Mouse (Mus musculus): ENCODE measurements around the gene Igfbp6. TPM values are rescaled to one million over a fixed set of nuclear protein-coding genes. Genes with fewer than 3 reads are reported as not detected.

Gene Igfbp6
- polyA plus RNA-seq (2015; fragmentation: Nextera tagmentation; extraction: Ambion mirVana): 25.8 and 34.5 TPM in 2 replicates

DNA sequence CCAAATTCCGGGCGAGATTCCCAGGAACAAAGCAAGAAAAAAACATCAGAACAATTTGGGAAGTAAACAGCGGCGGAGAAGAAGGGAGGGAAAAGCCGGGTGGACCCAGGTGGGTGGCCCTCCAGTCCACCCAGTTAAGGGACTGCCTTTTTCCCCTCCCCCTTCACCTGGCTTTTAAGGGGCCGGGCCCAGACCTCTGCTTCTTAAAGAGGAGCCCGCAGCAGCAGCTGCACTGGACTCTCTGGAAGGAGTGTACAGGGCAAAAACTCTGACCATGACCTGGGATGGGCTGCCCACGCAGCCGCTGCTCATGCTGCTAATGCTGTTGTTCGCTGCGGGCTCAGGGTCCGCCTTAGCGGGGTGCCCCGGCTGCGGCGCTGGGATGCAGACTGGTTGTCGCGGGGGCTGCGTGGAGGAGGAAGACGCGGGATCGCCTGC lies at the start of gene Igfbp6:
TSS of gene Igfbp6 (plus strand) at position 89 of the 438 bp plus-strand sequence.
- peak within 1 kb of the TSS; percentile 39 for H3K4me3 ChIP-seq (ENCODE audit: low read length)
- peak; percentile 24; the same call in 1 of the 2 replicates for ATAC-seq (ENCODE audit: low read depth)
- no peaks in the 10 kb centered on the region for H3K9me3 ChIP-seq (ENCODE audit: control insufficient read depth, low read length)
- peak within 1 kb of the TSS; percentile 55; the same call in 1 of the 2 replicates for H3K27ac ChIP-seq (ENCODE audit: low read length)
- peak within 1 kb of the TSS; percentile 61 for H3K9ac ChIP-seq (ENCODE audit: low read length)
- H3K27me3 ChIP-seq (ENCODE audit: control insufficient read depth, insufficient read depth, low read depth, low read length): peaks cover 14% of the 10 kb centered on the region
- WGBS: 9% methylated on average over 22 of the region's 22 CpGs
- H3K36me3 ChIP-seq (ENCODE audit: control insufficient read depth, insufficient read depth, low read length): no peaks in the 10 kb centered on the region
- H3K4me2 ChIP-seq (ENCODE audit: low read depth, low read length): peak within 1 kb of the TSS; percentile 55
- H3K4me1 ChIP-seq (replicated peaks; ENCODE audit: control insufficient read depth, insufficient read depth, low read length): peaks cover 28% of the 10 kb centered on the region

DNA sequence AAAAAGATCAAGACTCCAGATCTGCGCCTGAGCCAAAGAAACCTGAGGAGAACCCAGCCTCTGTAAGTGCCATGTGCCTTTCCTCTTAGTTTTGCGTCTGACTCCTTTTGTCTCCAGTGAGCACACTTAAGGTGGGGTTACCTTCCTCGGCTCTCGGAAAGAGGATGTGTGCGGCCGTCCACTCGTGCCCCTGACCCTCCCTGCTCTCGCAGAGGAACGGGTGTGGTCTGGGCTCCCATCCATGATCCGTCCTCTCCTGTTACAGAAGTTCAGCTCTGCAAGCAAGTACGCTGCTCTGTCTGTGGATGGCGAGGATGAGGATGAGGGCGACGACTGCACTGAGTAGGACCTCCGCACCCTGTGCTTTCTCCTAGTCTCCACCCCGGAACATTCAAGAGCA lies 49.2 kb upstream of the Igfbp6 start:
- no peaks in the 10 kb centered on the region for H3K9me3 ChIP-seq (ENCODE audit: control insufficient read depth, low read length)
- WGBS: 77% methylated on average over 16 of the region's 16 CpGs
- H3K27me3 ChIP-seq (ENCODE audit: control insufficient read depth, insufficient read depth, low read depth, low read length): no peaks in the 10 kb centered on the region
- no peak overlapping the region for H3K9ac ChIP-seq (ENCODE audit: low read length)
- H3K4me1 ChIP-seq (replicated peaks; ENCODE audit: control insufficient read depth, insufficient read depth, low read length): peaks cover 24% of the 10 kb centered on the region
- H3K4me3 ChIP-seq (ENCODE audit: low read length): no peak overlapping the region
- no peak overlapping the region for H3K27ac ChIP-seq (ENCODE audit: low read length)
- no peak for ATAC-seq (ENCODE audit: low read depth)
- H3K36me3 ChIP-seq (ENCODE audit: control insufficient read depth, insufficient read depth, low read length): peaks cover 57% of the 10 kb centered on the region
- H3K4me2 ChIP-seq (ENCODE audit: low read depth, low read length): no peak overlapping the region

DNA sequence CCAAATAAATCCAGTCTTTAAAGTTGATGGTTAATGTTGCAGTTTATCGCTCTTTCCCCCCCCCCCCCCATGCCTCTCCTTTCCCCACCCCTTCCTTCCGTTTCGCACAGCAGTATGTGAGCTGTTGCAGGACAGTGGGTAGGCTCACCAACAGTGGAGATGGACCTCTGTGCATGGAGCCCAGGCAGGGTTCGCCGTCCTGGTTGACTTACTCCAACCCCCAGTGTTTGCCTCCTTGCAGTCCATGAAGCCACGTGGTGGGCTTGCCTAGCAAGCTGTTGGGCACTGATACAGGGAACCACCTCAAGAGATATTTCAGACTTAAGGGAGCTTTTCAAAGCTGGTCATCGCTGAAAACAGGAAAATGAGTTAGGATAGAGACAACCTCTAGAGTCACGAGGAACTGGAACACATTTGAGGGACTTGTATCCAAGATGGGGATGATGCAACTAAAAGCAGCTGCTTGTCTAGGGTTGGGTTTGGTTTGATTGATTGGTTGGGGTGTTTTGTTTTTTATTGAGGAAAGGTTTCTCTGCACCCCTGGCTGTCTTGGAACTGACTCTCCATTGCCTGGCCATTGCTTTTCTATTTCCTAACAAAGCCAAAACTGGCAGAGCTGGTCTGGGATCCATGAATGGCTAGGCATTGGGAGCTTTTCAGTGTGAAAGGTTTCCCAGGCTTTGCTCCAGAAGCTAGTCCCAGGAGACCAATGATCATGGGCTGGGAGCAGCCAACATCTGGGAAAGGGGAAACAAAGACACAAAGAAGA lies 46.8 kb upstream of the Igfbp6 start:
- WGBS: 62% methylated on average over 8 of the region's 8 CpGs
- H3K27me3 ChIP-seq (ENCODE audit: control insufficient read depth, insufficient read depth, low read depth, low read length): no peaks in the 10 kb centered on the region
- H3K27ac ChIP-seq (ENCODE audit: low read length): 0 out of 2 replicates have a peak overlapping the region, but pooled peaks have one; percentile 37
- no peaks in the 10 kb centered on the region for H3K9me3 ChIP-seq (ENCODE audit: control insufficient read depth, low read length)
- H3K4me1 ChIP-seq (replicated peaks; ENCODE audit: control insufficient read depth, insufficient read depth, low read length): peaks cover 42% of the 10 kb centered on the region
- H3K9ac ChIP-seq (ENCODE audit: low read length): no peak overlapping the region
- no peak overlapping the region for H3K4me3 ChIP-seq (ENCODE audit: low read length)
- H3K4me2 ChIP-seq (ENCODE audit: low read depth, low read length): no peak overlapping the region
- H3K36me3 ChIP-seq (ENCODE audit: control insufficient read depth, insufficient read depth, low read length): peaks cover 35% of the 10 kb centered on the region
- no peak for ATAC-seq (ENCODE audit: low read depth)

DNA sequence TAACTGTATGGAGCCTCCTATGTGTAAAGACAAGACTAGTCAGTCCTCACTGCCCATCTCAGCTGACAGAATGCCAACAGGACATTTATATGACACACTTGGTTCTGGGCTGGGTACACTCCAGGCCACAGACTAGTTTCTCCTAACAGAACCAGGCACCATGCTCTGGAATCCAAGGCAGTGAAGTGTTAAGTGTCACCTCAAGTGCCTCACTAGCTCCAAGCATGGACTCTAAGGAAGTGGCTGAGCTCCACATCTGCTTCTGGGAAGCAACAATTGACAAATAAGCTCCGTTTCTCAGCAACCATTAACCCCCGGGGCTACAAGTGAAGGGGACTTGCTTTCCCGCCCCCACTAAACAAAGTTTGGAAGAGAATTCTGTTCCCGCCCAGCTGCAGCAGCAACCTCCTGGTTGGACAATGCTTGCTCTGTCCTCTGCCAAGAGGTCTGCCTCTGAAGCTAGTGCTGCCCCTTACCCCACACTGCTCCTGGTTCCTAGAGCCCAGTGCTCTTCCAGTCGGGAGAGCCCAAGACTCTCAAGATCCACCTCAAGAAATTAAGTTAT lies 46.1 kb upstream of the Igfbp6 start:
- Histone ChIP-seq H3K9ac (ENCODE audit: low read length) (no peak overlapping the region), H3K4me2 (ENCODE audit: low read depth, low read length) (no peak overlapping the region), H3K27me3 (ENCODE audit: control insufficient read depth, insufficient read depth, low read depth, low read length) (no peaks in the 10 kb centered on the region), H3K36me3 (ENCODE audit: control insufficient read depth, insufficient read depth, low read length) (peaks cover 28% of the 10 kb centered on the region), H3K27ac (ENCODE audit: low read length) (no peak overlapping the region), H3K4me1 (replicated peaks; ENCODE audit: control insufficient read depth, insufficient read depth, low read length) (peaks cover 49% of the 10 kb centered on the region), H3K9me3 (ENCODE audit: control insufficient read depth, low read length) (no peaks in the 10 kb centered on the region), H3K4me3 (ENCODE audit: low read length) (no peak overlapping the region)
- 24% methylated on average over 5 of the region's 5 CpGs for WGBS
- ATAC-seq (ENCODE audit: low read depth): no peak

DNA sequence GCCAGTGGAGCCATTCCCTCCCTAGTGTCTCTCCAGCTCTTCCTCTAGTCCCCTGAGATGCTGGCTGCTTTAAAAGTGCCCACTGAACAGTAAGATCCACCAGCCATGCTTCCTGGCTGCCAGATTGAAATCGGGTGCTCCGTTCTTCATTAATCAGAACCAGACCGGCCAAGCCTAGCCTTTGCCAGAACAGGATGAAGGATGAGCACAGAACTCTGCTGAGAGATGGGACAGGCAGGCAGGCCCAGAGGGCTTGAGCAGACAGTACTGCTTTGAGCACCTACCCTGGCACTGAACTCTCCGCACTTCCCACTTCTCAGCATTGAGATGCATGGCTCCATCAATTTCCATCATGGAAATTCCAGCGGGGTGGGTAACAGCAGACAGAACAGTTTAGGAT lies 44.9 kb upstream of the Igfbp6 start:
- no peak for ATAC-seq (ENCODE audit: low read depth)
- H3K9ac ChIP-seq (ENCODE audit: low read length): peak overlapping the region; percentile 94; the same call in 1 of the 2 replicates
- no peaks in the 10 kb centered on the region for H3K27me3 ChIP-seq (ENCODE audit: control insufficient read depth, insufficient read depth, low read depth, low read length)
- H3K27ac ChIP-seq (ENCODE audit: low read length): peak overlapping the region; percentile 100
- H3K9me3 ChIP-seq (ENCODE audit: control insufficient read depth, low read length): no peaks in the 10 kb centered on the region
- peak overlapping the region; percentile 90 for H3K4me2 ChIP-seq (ENCODE audit: low read depth, low read length)
- WGBS: 35% methylated on average over 5 of the region's 5 CpGs
- H3K36me3 ChIP-seq (ENCODE audit: control insufficient read depth, insufficient read depth, low read length): peaks cover 17% of the 10 kb centered on the region
- H3K4me3 ChIP-seq (ENCODE audit: low read length): peak overlapping the region; percentile 66
- peaks cover 60% of the 10 kb centered on the region for H3K4me1 ChIP-seq (replicated peaks; ENCODE audit: control insufficient read depth, insufficient read depth, low read length)

DNA sequence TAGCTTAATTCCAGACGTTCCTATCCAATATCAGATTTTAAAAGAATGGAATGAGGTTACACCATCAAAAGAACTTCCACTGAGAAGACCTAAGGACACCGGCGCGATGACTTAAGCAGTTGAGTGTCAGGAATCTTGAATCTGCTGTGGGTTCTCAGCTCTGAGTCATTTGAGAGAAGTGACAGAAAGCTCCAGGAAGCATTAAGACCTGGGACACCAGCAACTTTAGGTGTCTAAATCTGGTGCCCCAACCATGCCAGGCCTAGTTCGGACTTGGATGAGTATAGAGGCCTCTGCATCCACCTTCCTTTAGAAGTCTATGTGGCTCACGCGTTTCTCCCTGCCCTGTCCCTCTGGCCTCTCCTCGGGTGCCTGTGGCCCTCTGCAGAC lies 44.4 kb upstream of the Igfbp6 start:
- peaks cover 65% of the 10 kb centered on the region for H3K4me1 ChIP-seq (replicated peaks; ENCODE audit: control insufficient read depth, insufficient read depth, low read length)
- H3K9ac ChIP-seq (ENCODE audit: low read length): peak overlapping the region; percentile 94
- H3K27ac ChIP-seq (ENCODE audit: low read length): peak overlapping the region; percentile 100
- no peaks in the 10 kb centered on the region for H3K9me3 ChIP-seq (ENCODE audit: control insufficient read depth, low read length)
- peaks cover 14% of the 10 kb centered on the region for H3K36me3 ChIP-seq (ENCODE audit: control insufficient read depth, insufficient read depth, low read length)
- no peak for ATAC-seq (ENCODE audit: low read depth)
- H3K27me3 ChIP-seq (ENCODE audit: control insufficient read depth, insufficient read depth, low read depth, low read length): no peaks in the 10 kb centered on the region
- peak overlapping the region; percentile 90 for H3K4me2 ChIP-seq (ENCODE audit: low read depth, low read length)
- H3K4me3 ChIP-seq (ENCODE audit: low read length): peak overlapping the region; percentile 66
- 14% methylated on average over 8 of the region's 8 CpGs for WGBS

DNA sequence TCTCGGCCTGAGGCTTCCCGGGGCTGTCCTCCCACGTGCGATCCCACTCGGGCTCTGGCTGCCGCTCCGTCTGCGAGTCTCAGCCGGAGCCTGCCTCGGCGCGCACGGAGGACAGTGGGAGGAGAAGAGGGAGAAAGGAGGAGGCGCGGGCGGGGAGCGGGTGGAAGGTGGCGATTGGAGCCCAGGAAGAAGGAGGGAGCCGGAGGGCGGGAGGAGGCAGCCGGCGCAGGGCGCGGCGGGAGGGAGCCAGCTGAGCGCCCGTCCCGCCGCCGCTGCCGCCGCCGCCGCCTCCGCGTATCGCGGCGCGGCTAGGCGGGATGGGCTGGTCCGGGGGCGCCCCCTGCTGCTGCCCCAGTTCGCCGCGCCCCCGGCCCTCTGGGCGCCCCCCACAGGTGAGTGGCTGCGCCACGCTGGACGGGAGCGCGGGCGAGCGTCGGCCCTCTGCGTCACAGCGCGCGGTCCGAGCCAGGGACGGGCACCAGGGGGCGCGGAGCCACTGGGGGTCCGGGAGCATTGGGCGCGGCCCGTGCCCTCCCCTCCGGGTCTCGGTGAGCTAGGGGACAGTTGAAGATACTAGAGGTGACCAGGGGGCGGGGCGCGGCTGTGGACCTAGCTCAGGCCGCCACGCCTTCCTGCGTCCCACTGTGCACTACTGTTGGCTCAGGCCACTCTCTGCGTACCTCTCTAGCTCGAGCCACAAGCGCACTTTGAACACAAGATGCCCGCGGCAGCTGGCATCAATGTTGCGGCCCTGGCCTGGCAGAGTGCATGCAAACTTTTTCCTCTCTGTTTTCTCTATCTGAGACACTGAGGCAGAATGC lies 43.8 kb upstream of the Igfbp6 start, which contains the start of gene Tns2:
TSS of gene Tns2 (plus strand) at position 253 of the 821 bp plus-strand sequence.
- H3K9ac ChIP-seq (ENCODE audit: low read length): peak within 1 kb of the TSS; percentile 94
- peak within 1 kb of the TSS; percentile 90 for H3K4me2 ChIP-seq (ENCODE audit: low read depth, low read length)
- H3K4me3 ChIP-seq (ENCODE audit: low read length): peak within 1 kb of the TSS; percentile 66
- no peaks in the 10 kb centered on the region for H3K9me3 ChIP-seq (ENCODE audit: control insufficient read depth, low read length)
- H3K27ac ChIP-seq (ENCODE audit: low read length): peak within 1 kb of the TSS; percentile 100
- no peaks in the 10 kb centered on the region for H3K27me3 ChIP-seq (ENCODE audit: control insufficient read depth, insufficient read depth, low read depth, low read length)
- ATAC-seq (ENCODE audit: low read depth): peak; percentile 51
- under 1% methylated on average over 59 of the region's 82 CpGs for WGBS
- peaks cover 71% of the 10 kb centered on the region for H3K4me1 ChIP-seq (replicated peaks; ENCODE audit: control insufficient read depth, insufficient read depth, low read length)
- H3K36me3 ChIP-seq (ENCODE audit: control insufficient read depth, insufficient read depth, low read length): peaks cover 8% of the 10 kb centered on the region

DNA sequence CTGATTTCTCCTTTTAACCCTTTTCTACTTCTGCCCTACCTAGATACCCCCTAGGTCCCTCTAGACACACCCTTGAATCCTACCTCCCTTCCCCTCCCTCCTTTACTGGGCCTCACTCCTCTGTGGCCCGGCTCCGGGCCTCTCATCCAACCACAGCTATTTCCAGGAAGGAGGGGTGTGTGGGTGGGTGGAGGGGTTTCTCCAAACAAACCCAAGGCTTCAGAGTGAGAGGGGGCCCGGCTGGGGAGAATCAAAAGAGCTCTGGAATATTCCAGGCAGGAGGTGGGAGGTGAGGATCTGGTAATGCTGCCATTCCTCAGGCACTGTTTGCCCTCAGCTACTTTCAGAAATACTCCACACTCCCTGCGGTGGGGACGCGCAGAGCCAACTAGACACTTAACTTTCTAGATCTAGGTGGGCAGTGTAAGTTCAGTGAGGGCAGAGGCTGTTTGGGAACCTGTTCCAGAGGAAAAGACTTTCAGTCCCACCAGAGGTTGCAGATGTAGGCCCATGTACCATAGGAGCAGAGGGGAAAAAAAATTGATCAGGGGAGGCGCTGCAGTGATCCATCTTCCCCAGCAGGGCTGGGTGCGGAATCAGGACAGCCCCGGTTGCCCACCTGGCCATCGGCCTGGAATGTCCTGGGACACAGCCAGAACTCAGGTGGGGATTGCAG lies 43.0 kb upstream of the Igfbp6 start:
- Histone ChIP-seq H3K4me3 (ENCODE audit: low read length) (peak overlapping the region; percentile 66), H3K27me3 (ENCODE audit: control insufficient read depth, insufficient read depth, low read depth, low read length) (no peaks in the 10 kb centered on the region), H3K4me2 (ENCODE audit: low read depth, low read length) (peak overlapping the region; percentile 90), H3K9ac (ENCODE audit: low read length) (peak overlapping the region; percentile 94), H3K27ac (ENCODE audit: low read length) (peak overlapping the region; percentile 100), H3K36me3 (ENCODE audit: control insufficient read depth, insufficient read depth, low read length) (0 out of 2 replicates have a peak, but pooled peaks cover 2% of the 10 kb centered on the region), H3K4me1 (replicated peaks; ENCODE audit: control insufficient read depth, insufficient read depth, low read length) (peaks cover 79% of the 10 kb centered on the region), H3K9me3 (ENCODE audit: control insufficient read depth, low read length) (no peaks in the 10 kb centered on the region)
- 9% methylated on average over 10 of the region's 10 CpGs for WGBS
- peak; percentile 26 for ATAC-seq (ENCODE audit: low read depth)
